Mouse (Mus musculus) kidney, postnatal 36 days (tissue): ENCODE results near the gene 1700069L16Rik.

Experiments used
- DNase-seq, 2 experiments: peaks; one replicate each; pipeline ENCODE4 v3.0.0; 2021 to 2022; ENCODE audit warnings: mixed read lengths in 2 of 2

1700069L16Rik gene

GRCm38 (mm10) chr5:113685471-113685870, 39.1 kb downstream of the 1700069L16Rik start:
- no peak for DNase-seq

GRCm38 (mm10) chr5:113683246-113683645, 41.3 kb downstream of the 1700069L16Rik start:
- DNase-seq = no peak

- no peak for DNase-seq
Observed at GRCm38 (mm10) chr5:113682472-113682871, 42.1 kb downstream of the 1700069L16Rik start.

- no peak for DNase-seq
Observed at GRCm38 (mm10) chr5:113681219-113681618, 43.4 kb downstream of the 1700069L16Rik start.

- no peak for DNase-seq
Observed at GRCm38 (mm10) chr5:113679509-113679908, 45.1 kb downstream of the 1700069L16Rik start.

GRCm38 (mm10) chr5:113678743-113679452, 45.7 kb downstream of the 1700069L16Rik start:
- DNase-seq = no peak

GRCm38 (mm10) chr5:113677541-113677940, 47.0 kb downstream of the 1700069L16Rik start:
- no peak for DNase-seq

GRCm38 (mm10) chr5:113674851-113675250, 49.7 kb downstream of the 1700069L16Rik start:
- no peak for DNase-seq

GRCm38 (mm10) chr5:113672456-113672855, 52.1 kb downstream of the 1700069L16Rik start:
- peak; percentile 38 to 63 for DNase-seq

GRCm38 (mm10) chr5:113670597-113670996, 54.0 kb downstream of the 1700069L16Rik start:
- no peak for DNase-seq

- no peak for DNase-seq
Observed at GRCm38 (mm10) chr5:113670110-113670509, 54.5 kb downstream of the 1700069L16Rik start.

- no peak for DNase-seq
Observed at GRCm38 (mm10) chr5:113664629-113665195, 59.9 kb downstream of the 1700069L16Rik start.

GRCm38 (mm10) chr5:113664127-113664526, 60.4 kb downstream of the 1700069L16Rik start:
- DNase-seq = no peak

- no peak for DNase-seq
Observed at GRCm38 (mm10) chr5:113660872-113661271, 63.7 kb downstream of the 1700069L16Rik start.

- DNase-seq = no peak
Observed at GRCm38 (mm10) chr5:113654821-113655220, 69.8 kb downstream of the 1700069L16Rik start.

- DNase-seq = no peak
Observed at GRCm38 (mm10) chr5:113654206-113654605, 70.4 kb downstream of the 1700069L16Rik start.

GRCm38 (mm10) chr5:113652215-113652614, 72.4 kb downstream of the 1700069L16Rik start:
- DNase-seq = no peak

GRCm38 (mm10) chr5:113650035-113650865, 74.3 kb downstream of the 1700069L16Rik start, which contains the start of gene Cmklr1:
Gene Cmklr1 (minus strand): TSS chr5:113650426.
- peak; percentile 53 to 68 for DNase-seq

- DNase-seq = no peak
Observed at GRCm38 (mm10) chr5:113648647-113649211, 75.8 kb downstream of the 1700069L16Rik start.

GRCm38 (mm10) chr5:113647141-113647540, 77.4 kb downstream of the 1700069L16Rik start:
- no peak for DNase-seq

- no peak for DNase-seq
Observed at GRCm38 (mm10) chr5:113644520-113644919, 80.1 kb downstream of the 1700069L16Rik start.

GRCm38 (mm10) chr5:113643107-113643848, 81.3 kb downstream of the 1700069L16Rik start:
- DNase-seq = no peak
